Mouse (Mus musculus) liver, embryonic 14.5 days (tissue): Measurements from ENCODE around the gene Cog7.
A peak's percentile ranks its signal among the peaks of the same experiment; 100 is the strongest.

Experiments
- CTCF ChIP-seq: IDR thresholded peaks from 2 replicates; pipeline ENCODE4 v1.5.1; 2016; ENCODE audit warnings: antibody characterized with exemption, low read depth, control low read depth
- EP300 ChIP-seq: IDR thresholded peaks from 2 replicates; pipeline ENCODE4 v1.6.1; 2016; ENCODE audit warnings: antibody characterized with exemption, low read depth

- 0 out of 2 replicates have a peak, but pooled peaks have one; percentile 8 for TF ChIP-seq EP300
- TF ChIP-seq CTCF, result peak; percentile 44
Observed at GRCm38 (mm10) chr7:122018247-122018646, 36.7 kb upstream of the Cog7 start.
